Mouse (Mus musculus) granulocyte monocyte progenitor cell, adult 5-6 weeks (primary cell): ENCODE results near the gene Kctd17. TPM values are rescaled to one million over a fixed set of nuclear protein-coding genes. Genes with fewer than 3 reads are reported as not detected.
A peak's percentile ranks its signal among the peaks of the same experiment; 100 is the strongest.

Experiments
- ATAC-seq: replicated peaks from 2 replicates; pipeline ENCODE4 v1.8.0; 2016; ENCODE audit warnings: mild to moderate bottlenecking, moderate TSS enrichment, inconsistent platforms; ENCODE audit not compliant: poor library complexity, severe bottlenecking
- total RNA-seq, 2 experiments: library from RNA; stranded (forward) in 1 of 2; stranded (reverse) in 1 of 2; fragments of 200-712, 200-1000 nt in 1 of 2; fragments of >200 nt in 1 of 2; fragmentation: Nextera tagmentation in 1 of 2; gene quantifications; 2 replicates each; pipeline ENCODE4 v1.2.3; 2014 to 2017

Kctd17 gene
- total RNA-seq, 2 experiments from 2014 or later, result 13.0 to 15.4 TPM

DNA sequence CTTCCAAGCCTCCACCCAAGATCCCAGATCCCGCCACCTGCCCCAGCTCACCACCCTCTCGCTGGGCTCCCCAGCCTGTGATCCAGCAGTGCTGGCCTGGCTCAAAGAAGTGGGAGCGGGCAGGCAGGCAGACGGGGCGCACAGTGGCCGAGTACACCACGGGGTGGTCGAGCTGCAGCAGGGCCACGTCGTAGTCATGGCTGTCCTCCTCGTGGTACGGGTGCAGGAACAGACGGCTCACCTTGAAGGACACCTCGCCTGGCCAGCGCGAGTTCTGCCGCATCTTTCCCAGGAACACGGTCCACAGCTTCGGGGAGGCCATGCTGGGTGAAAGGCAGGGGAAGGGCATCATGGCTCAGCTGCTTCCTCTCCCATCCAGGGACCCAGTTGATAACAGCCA, 13.9 kb downstream of the Kctd17 start:
- ATAC-seq, result no peak

- no peak for ATAC-seq
Observed at GRCm38 (mm10) chr15:78443857-78444256, 15.5 kb downstream of the Kctd17 start.

DNA sequence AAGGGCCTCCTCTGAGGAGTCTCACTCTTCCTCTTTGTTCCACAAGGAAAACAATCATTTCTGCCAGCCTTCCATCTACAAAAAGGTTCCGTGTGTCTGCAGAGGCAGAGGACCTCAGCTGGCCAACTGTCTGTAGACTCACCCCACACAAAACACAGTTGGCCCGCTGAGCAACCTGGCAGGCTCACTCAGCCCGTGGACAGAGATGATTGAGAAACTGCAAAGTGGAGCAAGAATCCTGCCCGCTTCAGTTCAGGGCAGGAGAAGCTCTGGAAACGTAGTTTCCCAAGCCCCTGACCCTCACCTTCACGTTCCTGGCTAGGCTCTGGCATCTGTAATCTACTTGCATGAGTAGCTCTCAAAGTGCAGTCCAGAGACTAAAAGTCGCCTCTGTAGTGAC, 18.8 kb downstream of the Kctd17 start:
- ATAC-seq, result no peak

DNA sequence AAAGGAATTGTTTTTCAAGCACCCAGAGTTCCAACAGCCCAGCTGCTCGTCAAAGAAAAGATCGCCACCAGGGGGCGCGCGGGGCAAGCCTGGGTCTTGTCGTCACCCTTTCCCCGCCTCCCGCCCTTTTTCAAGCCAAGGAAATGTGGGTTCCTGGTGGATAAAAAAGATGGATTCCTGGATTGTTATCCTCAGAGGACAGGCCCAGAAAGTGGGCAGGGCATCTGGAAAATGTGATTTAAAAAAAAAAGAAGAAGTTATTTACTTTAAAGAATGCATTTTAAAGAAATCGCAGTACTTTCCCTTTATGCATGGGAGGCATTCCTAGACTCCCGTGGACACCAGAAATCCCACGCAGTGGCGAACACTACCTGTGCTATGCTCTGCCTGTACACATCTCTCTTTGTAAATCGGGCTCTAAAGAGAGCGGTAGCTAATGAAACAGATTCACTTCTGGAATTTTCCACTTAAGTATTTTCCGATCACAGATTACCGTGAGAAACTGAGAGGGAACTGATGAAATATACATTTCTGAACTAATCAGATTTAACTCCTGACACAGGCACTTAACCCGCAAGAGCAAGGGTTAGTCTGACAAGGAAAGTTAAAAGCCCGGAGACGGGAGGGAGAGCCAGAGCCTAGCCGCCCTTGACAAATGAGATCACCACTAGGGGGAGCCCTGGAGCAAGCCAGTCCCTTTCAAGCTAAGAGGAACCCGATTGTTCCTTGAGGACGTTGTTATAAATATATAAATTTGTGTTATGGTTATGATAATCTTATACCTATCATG, 19.6 kb downstream of the Kctd17 start:
- peak; percentile 54 for ATAC-seq

DNA sequence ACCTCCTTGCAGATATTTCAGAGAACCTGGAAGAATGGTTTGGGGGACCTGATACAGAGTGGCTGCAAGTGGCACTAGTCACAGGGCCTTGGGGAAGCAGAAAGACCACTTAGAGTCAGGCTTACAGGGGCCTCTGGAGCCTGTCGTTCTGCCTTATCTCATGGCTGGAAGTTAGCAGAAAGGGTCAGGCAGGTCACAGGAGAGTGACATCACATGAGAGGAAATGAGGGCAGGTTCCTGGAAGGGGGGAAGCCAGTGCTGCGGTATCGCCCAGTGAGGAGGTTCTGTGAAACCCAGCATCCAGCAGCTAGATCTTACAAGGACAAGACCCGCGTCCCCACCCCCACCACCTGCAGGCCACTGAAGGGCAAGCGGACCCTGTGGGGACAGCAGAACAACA, 20.8 kb downstream of the Kctd17 start:
- no peak for ATAC-seq

DNA sequence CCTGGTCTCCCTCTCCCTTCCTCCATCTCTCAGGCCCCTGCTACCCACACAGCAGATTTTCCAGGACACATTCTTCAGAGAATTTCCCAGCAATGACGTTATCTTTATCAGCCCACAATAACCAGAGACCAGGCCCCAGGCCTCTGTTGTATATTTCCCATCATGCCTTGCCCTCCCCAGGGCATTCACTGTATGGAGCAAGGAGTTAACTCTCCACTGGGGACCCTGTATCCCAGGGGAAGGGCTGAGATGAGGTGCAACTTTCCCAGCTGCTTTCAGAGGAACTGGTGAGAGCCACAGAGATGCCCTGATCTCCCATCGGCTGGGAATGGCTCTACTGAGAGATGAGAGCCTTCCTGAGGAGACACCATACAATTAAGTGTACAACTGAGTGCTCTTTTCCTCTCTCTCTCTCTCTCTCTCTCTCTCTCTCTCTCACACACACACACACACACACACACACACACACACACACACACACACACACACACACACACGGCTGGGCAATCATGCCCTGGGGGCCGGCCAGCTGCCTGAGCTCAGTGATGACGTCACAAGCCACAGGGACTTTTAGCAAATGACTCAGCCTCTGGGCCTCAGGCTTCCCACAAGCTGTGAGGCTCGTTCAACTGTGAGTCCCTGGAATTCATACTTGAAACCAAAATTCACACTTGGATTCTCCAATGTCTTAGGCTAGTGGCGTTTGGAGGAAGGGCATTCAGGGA, 21.5 kb downstream of the Kctd17 start:
- peak; percentile 73 for ATAC-seq

- ATAC-seq, result peak; percentile 17
Observed at GRCm38 (mm10) chr15:78450419-78450768, 22.0 kb downstream of the Kctd17 start.

GRCm38 (mm10) chr15:78451201-78451600, 22.8 kb downstream of the Kctd17 start:
- ATAC-seq, result no peak

GRCm38 (mm10) chr15:78452929-78453328, 24.6 kb downstream of the Kctd17 start:
- ATAC-seq, result no peak

DNA sequence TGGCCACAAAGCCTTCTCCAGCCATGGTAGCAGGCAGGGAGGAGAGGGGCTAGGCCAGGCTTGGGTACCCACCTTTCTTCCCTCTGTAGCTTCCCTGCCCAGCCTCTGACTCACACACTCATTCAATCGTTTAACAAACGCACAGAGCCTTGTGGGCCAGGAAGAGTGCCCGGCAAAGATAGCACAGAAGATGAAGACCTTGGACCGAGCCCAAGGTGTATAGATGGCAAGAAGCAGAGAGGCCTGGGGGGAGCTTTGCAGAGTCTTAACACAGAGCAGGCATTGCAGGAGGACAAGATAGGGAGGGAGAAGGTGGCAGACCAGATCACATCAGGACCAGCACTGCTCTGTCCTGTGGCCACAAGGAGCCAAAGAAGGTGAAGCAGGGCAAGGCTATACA, 26.8 kb downstream of the Kctd17 start:
- no peak for ATAC-seq

DNA sequence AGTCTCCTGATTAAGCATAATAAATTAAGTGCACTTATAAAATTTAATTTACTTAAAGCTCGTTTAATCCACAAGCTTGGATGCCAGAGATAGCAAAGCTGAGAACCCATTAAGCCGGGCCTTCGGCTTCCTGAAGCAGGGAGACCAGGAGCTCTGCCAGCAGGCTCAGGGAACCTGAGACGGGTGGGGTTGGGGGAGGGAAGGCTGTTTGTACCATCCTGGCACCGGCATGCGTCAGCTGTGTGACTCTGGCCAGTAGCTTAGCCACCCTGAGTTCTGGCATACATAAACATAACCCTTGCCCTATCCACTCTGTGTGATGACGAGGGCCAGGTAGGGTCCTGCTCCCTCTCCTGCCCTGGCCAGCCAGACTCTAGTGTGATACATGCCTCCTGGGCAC, 27.7 kb downstream of the Kctd17 start:
- ATAC-seq, result no peak

- ATAC-seq, result no peak
Observed at GRCm38 (mm10) chr15:78457193-78457592, 28.8 kb downstream of the Kctd17 start.

DNA sequence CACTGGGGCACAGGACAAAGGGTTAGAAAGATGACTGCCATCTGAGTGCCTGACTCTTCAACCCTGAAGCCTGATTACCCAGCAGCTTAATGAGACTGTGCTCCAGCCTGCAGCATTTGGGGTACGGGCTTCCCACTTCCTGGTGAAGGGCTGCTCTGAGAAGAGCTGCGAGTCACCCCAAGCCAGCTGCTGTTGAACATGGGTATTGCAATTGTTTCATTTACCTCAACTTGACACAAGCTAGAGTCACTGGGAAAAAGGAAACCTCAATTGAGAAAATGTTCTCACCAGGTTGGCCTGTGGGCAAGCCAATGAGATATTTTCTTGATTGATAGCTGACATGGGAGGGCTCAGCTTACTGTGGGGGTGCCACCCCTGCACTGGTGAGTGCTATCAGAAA, 34.6 kb downstream of the Kctd17 start:
- no peak; the same call in 1 of the 2 replicates for ATAC-seq

- ATAC-seq, result no peak
Observed at GRCm38 (mm10) chr15:78466809-78467208, 38.4 kb downstream of the Kctd17 start.

DNA sequence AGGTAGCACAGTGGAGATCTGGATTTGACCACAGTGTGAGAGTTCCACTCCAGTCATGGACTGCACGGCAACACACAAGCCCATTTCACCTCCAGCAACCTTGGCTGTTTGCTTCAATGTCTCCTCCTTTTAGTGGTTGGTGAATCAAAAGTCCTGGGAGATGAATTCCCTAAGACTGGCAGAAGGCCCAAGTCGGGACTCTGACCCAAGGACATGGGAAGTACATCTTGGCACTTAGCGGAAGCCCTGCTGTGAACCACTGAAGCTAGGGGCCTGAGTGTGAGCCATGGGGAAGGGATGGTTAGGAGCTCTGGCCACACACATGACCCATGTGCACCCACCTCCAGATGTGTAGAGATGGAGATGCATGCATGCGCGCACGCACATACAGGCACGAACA, 39.2 kb downstream of the Kctd17 start:
- no peak for ATAC-seq

DNA sequence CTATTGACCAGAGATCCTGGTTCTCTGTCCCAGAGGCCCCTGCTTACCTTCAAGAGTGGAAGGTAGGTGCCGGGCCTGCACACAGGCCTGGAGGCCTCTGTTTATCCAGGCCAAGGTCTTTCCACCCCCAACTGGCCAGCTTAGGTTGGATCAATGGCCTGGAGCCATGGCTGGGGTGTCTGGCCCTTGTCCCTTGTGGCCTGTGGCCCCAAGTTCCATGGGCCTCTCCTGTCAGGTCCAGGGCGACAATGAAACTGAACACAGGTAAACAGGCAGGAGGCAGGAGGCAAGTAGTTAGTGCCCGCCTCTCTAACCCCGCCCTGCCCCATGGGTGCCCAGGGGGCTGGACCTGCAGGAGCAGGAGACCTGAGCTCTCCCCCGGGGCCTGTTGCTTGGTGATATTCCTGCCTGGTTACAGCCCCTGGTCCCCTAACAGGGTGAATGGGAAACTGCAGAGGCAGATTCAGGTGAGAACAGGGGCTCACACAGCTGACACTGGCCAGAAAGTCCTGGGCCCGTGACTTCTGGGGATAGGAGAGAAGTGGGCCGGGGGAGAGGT, 40.1 kb downstream of the Kctd17 start, which contains the start of gene Tmprss6:
Gene Tmprss6, minus strand, starts transcription at position 256 of the 559 bp plus-strand sequence.
- no peak for ATAC-seq

GRCm38 (mm10) chr15:78470495-78471276, 42.3 kb downstream of the Kctd17 start:
- ATAC-seq, result no peak

- no peak for ATAC-seq
Observed at GRCm38 (mm10) chr15:78471902-78472301, 43.5 kb downstream of the Kctd17 start.

- ATAC-seq, result no peak
Observed at GRCm38 (mm10) chr15:78473442-78473841, 45.1 kb downstream of the Kctd17 start.

DNA sequence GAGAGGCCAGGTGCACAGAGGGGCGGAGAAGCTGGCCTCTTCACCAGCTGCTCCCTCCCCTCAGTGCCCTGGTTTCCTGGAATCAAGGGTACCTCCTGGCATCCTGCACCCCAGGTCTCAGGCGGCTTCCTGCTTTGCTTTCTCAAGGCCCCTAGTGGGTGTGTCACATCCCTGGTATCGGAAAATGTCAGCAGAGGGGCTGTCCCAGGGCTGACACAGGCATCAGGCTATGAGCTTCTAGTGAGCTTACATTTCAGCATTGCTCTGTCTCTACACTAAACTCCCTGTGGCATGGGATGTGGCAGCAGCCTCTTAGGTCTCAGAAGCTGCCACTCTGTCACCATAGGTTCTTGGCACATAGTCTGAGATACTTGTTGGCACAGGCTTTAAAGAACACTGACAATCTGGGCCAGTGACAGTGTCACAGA, 47.3 kb downstream of the Kctd17 start:
- no peak for ATAC-seq

- no peak for ATAC-seq
Observed at GRCm38 (mm10) chr15:78476878-78477277, 48.5 kb downstream of the Kctd17 start.
